Mouse (Mus musculus) liver, adult (tissue): ENCODE data around the gene Zfp865.

Source experiments
- GATA4 ChIP-seq: IDR thresholded peaks from 2 replicates; pipeline ENCODE4 v1.6.1; 2014; ENCODE audit warnings: mild to moderate bottlenecking, low read length; ENCODE audit not compliant: insufficient replicate concordance

Zfp865 gene

GRCm38 (mm10) chr7:5057381-5057780 lies 37.2 kb downstream of the Zfp865 start:
- TF ChIP-seq GATA4, result no peak

DNA sequence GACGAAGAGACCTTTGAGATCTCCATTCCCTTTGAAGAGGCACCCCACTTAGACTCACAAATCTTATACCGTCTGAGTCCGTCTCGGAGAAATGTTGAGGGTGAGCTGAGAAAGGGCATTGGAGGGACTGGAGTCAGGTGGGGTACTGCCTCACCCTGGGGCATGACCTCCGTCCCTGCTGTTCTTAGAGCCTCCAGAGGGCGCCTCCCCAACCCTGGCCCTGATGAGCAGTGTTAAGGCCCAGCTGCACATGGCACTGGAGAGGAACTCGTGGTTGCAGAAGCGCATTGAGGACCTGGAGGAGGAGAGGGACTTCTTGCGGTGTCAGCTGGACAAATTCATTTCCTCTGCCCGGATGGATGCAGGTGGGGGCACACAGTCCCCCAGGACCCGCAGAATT lies 37.6 kb downstream of the Zfp865 start:
- no peak for TF ChIP-seq GATA4

GRCm38 (mm10) chr7:5058631-5059030 lies 38.5 kb downstream of the Zfp865 start:
- no peak for TF ChIP-seq GATA4

GRCm38 (mm10) chr7:5059421-5059820 lies 39.2 kb downstream of the Zfp865 start:
- no peak for TF ChIP-seq GATA4

GRCm38 (mm10) chr7:5060239-5060731 lies 40.1 kb downstream of the Zfp865 start:
- TF ChIP-seq GATA4, result no peak

DNA sequence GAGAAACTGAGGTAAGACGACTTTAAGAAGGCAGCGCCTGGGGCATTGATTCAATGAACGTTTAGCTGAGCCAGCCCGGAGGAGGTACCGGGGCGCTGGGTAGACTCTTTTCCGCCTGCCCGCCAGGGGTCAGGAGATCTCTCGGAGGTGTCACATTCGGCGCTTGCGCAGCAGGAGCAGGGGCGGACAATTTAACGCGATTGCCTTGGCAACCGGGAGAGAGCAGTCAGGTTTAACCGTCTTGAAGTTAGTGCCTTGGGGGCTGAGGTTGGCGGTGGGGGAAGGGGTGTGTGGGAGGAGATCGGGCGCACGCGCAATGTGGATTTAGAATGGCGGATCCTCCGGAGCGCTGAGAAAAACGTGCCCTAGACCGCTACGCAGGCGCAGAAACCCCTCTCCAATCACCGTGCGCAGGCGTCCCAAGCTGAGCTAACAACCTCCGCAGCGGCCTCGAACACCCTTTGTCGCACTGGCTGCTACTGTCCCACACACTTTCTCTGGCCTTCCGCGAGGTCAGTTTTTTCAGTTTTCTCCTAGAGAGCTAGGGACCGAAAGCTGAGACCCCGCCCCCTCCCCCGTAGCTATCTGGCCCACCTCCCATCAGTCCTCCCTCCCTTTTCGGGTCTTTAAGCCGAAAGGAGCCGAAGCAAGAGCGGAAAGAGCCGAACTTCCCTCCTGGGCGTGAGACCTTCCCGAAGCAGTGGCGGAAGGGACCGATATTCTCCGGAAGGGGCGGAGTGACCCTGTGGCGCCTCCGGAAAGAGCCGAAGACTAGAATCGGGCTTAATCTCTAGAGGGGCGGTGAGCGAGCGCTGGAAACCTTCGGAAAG lies 41.0 kb downstream of the Zfp865 start:
- TF ChIP-seq GATA4, result peak; percentile 46; the same call in 1 of the 2 replicates

DNA sequence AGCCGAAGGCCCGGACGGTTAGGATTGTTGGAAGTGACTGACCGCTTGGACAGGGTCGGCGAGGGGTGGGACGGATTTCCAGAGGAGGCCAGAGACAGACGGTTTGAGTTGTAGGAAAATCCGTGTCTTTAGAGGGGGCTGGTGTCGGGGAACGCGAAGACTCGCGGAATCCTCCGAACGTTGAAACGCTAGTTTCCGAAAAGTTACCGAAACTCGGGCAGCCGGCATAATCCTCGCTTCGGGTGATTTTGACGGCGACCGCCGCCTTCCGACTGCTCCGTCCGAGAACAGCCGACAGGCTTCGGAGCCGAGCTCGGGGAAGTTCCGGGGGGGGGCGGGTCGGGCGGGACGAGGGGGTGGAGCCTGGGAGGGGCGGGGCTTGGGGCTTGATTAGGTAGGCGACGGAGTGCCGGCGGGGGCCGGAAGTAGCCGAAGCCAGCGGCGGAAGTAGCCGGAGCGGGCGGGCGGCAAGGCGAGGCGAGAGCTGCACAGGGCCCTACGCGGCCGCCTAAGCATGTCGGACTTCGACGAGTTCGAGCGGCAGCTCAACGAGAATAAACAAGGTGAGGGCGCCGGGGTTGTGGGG lies 41.7 kb downstream of the Zfp865 start, which contains the start of gene U2af2:
U2af2 (plus strand) TSS at position 370 of the 586 bp plus-strand sequence.
- TF ChIP-seq GATA4, result peak; percentile 4; the same call in 1 of the 2 replicates

GRCm38 (mm10) chr7:5062360-5063001 lies 42.3 kb downstream of the Zfp865 start:
- TF ChIP-seq GATA4, result no peak

DNA sequence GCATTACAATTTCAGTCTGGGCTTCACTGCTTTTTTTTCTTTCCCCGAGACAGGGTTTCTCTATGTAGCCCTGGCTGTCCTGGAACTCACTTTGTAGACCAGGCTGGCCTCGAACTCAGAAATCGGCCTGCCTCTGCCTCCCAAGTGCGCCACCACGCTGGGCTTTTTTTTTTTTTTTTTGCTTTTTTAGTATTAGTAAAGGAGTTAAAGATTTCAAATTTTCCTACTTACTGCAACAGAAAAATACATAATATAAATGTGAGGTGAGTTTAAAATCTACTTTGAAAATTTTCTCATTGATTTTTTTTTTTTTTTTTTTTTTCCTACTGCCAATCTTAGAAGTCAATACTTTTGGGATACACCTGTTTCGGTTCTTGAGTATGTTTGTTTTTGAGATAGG lies 44.7 kb downstream of the Zfp865 start:
- no peak for TF ChIP-seq GATA4

- no peak for TF ChIP-seq GATA4
Measured at GRCm38 (mm10) chr7:5073586-5073985, 53.4 kb downstream of the Zfp865 start.

- no peak for TF ChIP-seq GATA4
Measured at GRCm38 (mm10) chr7:5074984-5075383, 54.8 kb downstream of the Zfp865 start.

GRCm38 (mm10) chr7:5076931-5077330 lies 56.8 kb downstream of the Zfp865 start:
- TF ChIP-seq GATA4, result no peak

GRCm38 (mm10) chr7:5080010-5080751 lies 60.0 kb downstream of the Zfp865 start, which contains the start of gene Epn1:
Gene Epn1, plus strand, starts transcription at chr7:5080235.
- peak; percentile 48; the same call in 1 of the 2 replicates for TF ChIP-seq GATA4

- TF ChIP-seq GATA4, result no peak
Measured at GRCm38 (mm10) chr7:5080815-5081214, 60.6 kb downstream of the Zfp865 start.

GRCm38 (mm10) chr7:5081241-5081640 lies 61.1 kb downstream of the Zfp865 start:
- TF ChIP-seq GATA4, result no peak
